Mouse (Mus musculus): Measurements from ENCODE around the gene Syt7. TPM values are rescaled to one million over a fixed set of nuclear protein-coding genes. Genes with fewer than 3 reads are reported as not detected.

Syt7 gene
- not detected in 2 replicates for total RNA-seq (2023)

GRCm38 (mm10) chr19:10388615-10389313, at the start of gene Syt7:
Syt7 (plus strand) TSS chr19:10389090.

GRCm38 (mm10) chr19:10456752-10457483, 68.0 kb downstream of the Syt7 start, which contains the start of gene Lrrc10b:
Lrrc10b (minus strand) TSS chr19:10457473.

GRCm38 (mm10) chr19:10482703-10483102, 93.8 kb downstream of the Syt7 start, which contains the start of gene Ppp1r32:
Ppp1r32 (minus strand) TSS chr19:10482928.

Other genes starting within 250 kb of the Syt7 start
- 4.1 and 6.0 TPM in 2 replicates for gene Fads1, start 206.2 kb upstream of the Syt7 start, total RNA-seq (2023)
- 55.7 and 86.5 TPM in 2 replicates for gene Tmem258, start 185.1 kb upstream of the Syt7 start, total RNA-seq (2023)
- 32.8 and 35.9 TPM in 2 replicates for gene Fen1, start 184.9 kb upstream of the Syt7 start, total RNA-seq (2023)
- gene Myrf, start 148.3 kb upstream of the Syt7 start, total RNA-seq (2023) = not detected in 2 replicates
- 0.18 and 0.25 TPM in 2 replicates for gene Dagla, start 84.2 kb upstream of the Syt7 start, total RNA-seq (2023)
- gene Lrrc10b, start 68.4 kb downstream of the Syt7 start, total RNA-seq (2023) = not detected in 2 replicates
- 3.4 and 3.9 TPM in 2 replicates for gene Ppp1r32, start 93.8 kb downstream of the Syt7 start, total RNA-seq (2023)
- 91.5 and 118 TPM in 2 replicates for gene Cpsf7, start 136.2 kb downstream of the Syt7 start, total RNA-seq (2023)
- 31.8 and 37.5 TPM in 2 replicates for gene Sdhaf2, start 137.1 kb downstream of the Syt7 start, total RNA-seq (2023)
- 45.2 and 52.3 TPM in 2 replicates for gene Tmem216, start 167.1 kb downstream of the Syt7 start, total RNA-seq (2023)
- 39.6 and 52.2 TPM in 2 replicates for gene Cyb561a3, start 188.1 kb downstream of the Syt7 start, total RNA-seq (2023)
- 5.4 and 6.8 TPM in 2 replicates for gene Tmem138, start 188.3 kb downstream of the Syt7 start, total RNA-seq (2023)
- 76.8 and 83.0 TPM in 2 replicates for gene Ddb1, start 216.2 kb downstream of the Syt7 start, total RNA-seq (2023)
- gene Tkfc, start 216.6 kb downstream of the Syt7 start, total RNA-seq (2023) = 5.7 and 9.3 TPM in 2 replicates
- gene Vwce, start 245.1 kb downstream of the Syt7 start, total RNA-seq (2023) = 0.25 and 1.0 TPM in 2 replicates

Data from neutrophil, adult 65 days (primary cell).